Mouse (Mus musculus) cerebellum, adult 9-10 months (tissue): ENCODE measurements around the gene 4930578C19Rik.
"Not testable (repeated sequence)": the region's sequence is repeated elsewhere in the genome, so short reads cannot be mapped to it uniquely, and the experiment has no call there.

Source experiments
- DNase-seq: peaks from one replicate; pipeline ENCODE4 v3.0.0; 2022

4930578C19Rik gene

DNA sequence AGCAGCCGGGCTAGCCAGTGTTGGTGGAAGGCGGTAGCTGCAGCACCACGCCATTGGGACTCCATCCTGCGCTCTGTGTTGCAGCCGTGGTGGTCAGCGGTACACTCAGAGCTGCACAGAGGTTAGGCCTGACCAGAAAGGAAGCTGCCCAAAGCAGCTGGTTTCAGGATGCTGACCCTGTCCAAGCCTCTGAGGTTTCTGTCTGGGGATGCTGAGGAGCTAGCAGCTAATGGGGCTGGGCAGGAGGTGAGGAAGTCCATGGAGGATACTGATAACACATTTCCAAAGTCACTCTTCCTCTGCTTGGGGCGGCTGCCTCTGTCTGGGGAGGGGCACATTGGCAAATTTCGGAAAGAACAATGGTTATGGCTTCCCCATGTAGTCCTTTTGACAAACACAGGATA is at the start of gene 4930578C19Rik:
4930578C19Rik (minus strand) TSS at position 200 of the 404 bp plus-strand sequence.
- DNase-seq = no peak

DNA sequence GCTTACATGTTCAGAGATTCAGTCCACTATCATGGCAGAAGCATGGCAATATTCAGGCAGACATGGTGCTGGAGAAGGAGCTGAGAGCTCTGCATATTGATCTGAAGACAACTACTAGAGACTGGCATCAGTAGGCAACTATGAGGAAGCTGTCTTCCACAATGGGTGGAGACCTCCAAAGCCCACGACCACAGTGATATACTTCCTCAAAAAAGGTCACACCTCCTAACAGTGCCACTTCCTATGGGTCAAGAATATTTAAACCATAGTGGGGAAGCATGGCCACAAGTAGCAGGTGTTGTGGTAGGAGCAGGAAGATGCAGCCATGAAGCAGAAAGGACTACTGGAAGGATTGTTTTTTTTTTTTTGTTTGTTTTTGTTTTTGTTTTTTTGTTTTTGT is 6.5 kb upstream of the 4930578C19Rik start:
- DNase-seq = no peak

DNA sequence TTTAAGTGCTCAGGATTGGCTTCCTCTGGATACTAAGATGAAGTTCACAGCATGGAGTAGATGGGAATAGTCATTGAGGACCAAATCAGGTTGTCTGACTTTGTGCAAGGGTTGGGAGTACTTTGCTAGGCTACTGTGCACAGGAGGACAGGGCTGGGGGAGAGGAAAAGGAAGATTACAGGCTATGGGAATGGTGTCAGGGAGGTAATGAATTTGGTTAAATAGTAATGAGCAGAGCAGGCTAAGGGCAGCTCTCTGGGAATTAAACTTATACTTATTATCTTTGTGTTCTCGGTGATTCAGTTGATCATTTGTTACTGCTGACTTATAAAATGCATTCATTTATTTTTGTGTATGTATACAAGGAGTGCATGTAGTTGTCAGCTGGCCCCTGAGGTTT is 1.7 kb upstream of the 4930578C19Rik start:
- no peak for DNase-seq

DNA sequence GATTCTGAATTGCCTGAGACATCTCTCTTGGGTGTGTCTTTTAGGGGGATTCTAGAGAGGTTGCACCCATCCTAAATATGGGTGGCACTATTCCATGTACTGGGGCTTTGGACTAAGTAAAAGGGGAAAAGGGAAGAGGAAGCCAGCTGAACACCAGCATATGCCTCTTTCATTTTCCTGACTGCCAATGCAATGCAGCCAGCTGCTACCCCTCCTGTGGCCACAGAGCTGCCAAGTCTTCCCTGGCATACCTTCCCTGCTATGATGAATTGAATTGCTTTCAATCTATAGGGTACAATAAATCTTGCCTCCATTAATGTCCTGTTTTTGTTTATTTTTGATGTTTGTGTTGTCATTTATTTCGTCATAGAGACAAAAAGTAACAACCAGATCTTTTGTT is 9.6 kb downstream of the 4930578C19Rik start:
- peak; percentile 55 for DNase-seq

DNA sequence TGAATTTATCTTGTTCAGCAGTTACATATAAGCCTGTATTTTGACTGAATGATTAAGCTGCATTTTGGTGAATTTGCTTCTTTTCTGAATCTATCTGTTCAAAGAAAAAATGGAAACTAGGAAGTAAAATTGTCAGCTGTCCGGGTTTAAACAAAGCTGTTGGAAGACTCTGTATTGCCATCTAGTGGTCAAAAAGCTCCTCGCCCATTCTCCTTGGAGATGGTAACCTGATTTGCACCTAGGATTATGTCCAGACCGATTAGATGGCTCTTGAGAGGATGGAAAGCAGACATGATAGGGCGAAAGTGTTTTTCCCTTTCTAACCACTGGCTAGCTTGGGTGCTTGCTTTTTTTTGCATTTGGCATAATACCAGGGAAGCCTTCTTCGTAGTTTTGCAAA is 19.1 kb downstream of the 4930578C19Rik start:
- DNase-seq = peak; percentile 90

DNA sequence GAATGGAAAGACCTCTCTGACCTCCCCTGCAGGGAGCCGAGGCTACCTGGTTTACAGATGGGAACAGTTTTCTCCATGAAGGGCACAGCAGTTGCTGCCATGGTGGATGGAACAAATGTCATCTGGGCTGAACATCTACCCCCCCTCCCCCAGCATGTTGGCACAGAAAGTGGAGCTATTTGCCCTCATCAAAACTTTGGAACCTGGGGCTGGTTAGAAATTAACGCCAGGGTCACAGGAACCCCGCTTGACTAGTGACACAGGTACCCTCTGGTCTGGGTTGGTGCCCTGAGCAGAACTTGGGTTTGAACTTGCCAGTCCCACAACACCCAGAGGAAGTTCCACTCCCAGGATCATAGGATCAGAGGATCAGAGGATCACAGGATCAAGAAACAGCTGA is 35.7 kb downstream of the 4930578C19Rik start:
- DNase-seq = no peak

DNA sequence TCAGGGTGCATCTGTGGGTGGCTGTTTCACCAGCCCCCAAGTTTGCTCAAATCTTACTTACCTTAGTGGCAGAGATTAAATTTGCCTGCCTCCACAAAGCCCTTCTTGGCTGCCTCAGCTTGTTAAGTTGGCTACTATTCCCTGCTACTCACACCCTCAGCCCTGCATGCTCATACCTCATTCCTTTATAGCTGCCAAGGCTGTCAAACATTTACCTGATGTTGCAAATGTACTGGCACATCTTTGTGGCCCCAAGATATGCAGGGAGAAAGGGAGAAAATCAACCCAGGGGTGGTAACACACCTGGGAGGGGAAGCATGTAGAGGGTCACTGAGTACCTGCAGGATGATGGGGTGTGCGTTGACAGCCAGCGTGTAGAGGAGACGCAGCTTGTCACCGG is 38.0 kb downstream of the 4930578C19Rik start:
- no peak for DNase-seq

DNA sequence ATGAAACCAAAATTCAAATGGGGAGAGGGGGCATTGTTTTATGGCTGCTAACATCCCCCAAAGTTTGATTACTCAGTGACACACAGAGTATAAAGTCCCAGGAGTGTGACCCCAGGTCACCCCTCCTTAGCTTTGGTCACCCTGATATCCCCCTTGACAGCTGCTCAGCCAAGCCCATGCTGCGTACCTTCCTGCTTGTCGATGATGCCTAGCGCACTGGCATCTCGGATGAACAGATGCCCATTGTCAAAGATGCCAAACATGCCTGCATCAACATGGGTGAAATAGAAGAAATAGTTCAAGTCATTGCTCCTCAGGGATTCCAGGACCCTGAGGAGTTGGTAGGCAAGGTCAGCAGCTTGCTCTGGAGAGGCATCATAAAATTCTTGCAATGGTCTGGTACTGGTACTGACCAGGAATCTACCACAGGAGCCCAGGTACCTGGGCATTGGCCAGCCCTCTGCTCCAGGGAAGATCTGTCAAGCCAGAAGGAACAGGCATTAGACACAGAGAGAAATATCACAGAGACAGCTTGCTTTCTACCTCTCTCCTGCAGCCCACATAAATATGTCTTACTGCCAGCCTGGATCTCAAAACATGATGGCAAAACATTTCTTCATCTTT is 40.9 kb downstream of the 4930578C19Rik start:
- peak; percentile 74 for DNase-seq

DNA sequence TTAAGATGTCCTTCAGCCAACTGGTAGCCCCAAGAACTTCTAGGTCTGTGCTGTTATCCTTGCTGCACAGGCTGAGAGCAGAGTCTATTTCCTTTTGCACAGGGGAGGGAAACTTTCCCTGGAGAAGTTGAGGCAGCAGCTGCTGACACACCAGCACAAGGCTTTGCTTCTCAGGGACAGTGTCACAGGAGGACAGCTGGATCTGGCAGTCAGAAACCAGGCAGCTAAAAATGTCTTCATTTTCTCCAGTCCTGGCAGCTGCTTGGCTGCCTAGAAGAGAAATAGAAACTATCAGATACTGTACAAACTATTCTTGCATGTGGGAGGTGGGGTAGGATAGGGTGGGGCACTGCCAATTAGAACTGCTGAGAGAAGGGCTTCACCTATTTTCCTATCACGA is 42.2 kb downstream of the 4930578C19Rik start:
- DNase-seq = no peak

DNA sequence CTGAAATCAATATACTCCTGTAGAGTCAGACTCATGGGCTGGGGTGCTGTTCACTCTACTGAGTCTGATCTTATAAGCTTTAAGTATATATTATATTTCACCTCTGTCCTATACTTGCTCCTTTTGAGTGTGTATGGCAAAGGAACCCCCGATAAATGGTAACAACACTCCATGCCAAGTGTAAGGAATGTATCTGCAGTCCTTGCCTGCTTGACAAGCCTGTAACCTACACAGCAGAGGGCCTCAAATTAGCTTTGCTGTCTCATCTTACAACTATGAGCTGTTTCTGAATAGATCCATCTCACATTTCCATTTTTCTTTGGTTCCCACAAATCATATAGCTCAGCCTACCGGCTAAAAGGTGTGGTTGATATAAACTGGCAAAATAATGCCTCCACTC is 46.6 kb downstream of the 4930578C19Rik start:
- DNase-seq = no peak

DNA sequence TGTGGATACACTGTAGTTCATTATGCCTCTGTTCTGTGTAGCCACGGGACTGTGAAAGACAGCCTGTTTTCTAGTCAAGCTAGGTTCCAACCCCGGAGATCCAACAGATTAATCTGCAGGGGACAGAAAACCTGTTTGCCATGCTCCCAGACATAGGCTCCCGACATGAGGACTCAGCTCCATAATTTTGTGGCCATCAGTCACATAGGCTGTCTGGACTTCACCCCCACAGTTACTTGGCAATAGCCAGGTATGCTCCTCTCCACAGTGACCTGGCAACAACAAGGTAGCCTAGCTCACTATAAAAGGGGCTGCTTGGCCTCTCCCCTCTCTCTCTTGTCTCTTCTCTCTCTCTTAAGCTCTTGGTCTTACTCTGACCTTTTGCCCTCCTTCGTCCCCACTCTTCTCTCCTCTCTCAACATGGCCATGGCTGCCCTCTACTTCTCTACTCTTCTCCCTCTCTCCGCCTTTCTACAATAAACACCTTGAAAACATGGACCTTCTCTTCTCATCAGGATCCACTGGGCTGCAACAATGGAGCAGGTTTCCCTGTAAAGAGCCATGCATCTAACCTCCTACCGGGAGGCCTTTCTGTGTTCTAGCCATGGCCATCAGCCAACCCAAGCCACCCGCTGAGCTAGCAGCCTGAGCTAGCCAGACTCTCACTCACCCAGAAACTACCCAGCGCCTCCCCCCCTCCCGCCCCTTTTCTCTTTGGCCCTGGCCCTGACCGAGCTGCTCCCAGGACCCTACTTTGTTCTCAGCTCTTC is 49.9 kb downstream of the 4930578C19Rik start:
- DNase-seq = peak; percentile 69

DNA sequence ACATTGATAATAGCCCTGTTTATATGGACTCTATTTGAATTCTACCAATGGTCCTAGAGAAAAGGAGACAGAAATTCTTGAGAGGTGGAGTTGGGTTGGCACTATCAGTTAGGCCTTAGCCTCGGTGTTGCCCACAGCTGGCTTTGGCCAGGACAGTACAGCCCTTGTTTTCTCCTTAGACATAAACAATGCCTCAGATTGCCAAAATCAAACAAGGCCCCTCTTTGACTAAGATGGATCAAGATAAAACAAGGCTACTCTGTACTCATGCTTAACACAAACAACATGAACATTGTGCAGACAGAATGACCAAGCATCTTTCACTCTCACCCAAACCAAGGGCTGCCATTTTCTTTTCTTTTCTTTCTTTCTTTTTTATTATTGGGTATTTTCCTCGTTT is 51.6 kb downstream of the 4930578C19Rik start:
- DNase-seq = peak; percentile 19

DNA sequence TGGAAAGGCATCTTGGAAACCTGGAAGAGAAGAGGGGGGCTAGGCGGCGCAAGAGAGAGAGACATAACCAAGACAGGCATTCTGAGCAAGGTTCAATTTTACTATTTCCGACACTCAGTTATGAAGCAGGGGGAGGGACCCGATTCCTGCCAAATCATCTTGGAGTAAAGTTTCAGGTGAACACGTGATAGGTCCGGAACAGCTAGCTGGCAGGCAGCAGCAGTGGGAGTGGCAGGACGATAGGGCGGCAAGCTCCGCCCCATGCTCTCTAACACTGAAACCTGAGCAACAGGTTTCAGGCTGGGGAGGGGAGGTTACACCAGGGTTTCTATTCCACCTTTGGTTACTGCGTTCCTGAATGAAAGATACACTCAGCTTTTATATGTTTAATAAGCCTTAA is 58.9 kb downstream of the 4930578C19Rik start:
- no peak for DNase-seq

DNA sequence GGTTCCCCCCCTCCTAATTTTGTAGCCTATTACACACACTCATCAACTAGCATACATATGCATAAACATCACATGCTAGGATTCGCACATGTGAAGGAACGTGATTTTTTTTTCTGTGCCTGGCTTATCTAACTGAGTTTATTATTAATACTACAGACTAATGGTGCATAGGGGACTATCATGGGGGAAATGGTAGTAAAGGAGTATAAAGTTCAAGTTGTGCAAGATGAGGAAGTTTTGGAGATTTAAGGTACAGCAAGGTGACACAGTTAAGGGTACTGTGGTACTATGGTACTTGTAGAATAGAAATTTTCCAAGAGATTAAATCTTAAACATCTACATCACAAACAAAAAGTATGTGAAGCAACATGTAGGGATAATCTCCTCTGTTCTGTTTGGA is 64.5 kb downstream of the 4930578C19Rik start:
- DNase-seq = no peak

DNA sequence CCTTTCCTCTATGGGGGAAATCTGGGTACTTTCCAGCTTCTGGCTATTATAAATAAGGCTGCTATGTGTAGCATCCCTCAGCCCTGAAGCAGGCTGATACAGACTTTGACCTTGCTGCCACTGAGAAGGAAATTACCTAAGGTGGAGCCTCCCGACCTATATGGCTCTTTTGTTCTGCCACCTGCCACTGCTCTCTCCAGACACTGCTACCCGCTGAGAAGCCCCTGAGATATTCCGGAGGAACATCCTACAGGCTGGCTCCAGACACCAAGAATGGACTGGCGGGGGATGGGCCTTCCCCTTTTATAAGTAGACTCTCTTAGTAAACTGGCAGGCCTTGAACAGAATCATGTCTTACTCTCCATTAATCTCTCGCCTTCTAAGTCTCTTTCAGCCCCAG is 77.0 kb downstream of the 4930578C19Rik start:
- not testable (repeated sequence) for DNase-seq
